Mouse (Mus musculus) neural tube, embryonic 10.5 days (tissue): ENCODE measurements around the gene Glipr2.

Experiments
- DNase-seq: peaks from one replicate; pipeline ENCODE4 v3.0.0-alpha.2; 2017; ENCODE audit warnings: low spot score; ENCODE audit errors: extremely low spot score

Glipr2 gene

DNA sequence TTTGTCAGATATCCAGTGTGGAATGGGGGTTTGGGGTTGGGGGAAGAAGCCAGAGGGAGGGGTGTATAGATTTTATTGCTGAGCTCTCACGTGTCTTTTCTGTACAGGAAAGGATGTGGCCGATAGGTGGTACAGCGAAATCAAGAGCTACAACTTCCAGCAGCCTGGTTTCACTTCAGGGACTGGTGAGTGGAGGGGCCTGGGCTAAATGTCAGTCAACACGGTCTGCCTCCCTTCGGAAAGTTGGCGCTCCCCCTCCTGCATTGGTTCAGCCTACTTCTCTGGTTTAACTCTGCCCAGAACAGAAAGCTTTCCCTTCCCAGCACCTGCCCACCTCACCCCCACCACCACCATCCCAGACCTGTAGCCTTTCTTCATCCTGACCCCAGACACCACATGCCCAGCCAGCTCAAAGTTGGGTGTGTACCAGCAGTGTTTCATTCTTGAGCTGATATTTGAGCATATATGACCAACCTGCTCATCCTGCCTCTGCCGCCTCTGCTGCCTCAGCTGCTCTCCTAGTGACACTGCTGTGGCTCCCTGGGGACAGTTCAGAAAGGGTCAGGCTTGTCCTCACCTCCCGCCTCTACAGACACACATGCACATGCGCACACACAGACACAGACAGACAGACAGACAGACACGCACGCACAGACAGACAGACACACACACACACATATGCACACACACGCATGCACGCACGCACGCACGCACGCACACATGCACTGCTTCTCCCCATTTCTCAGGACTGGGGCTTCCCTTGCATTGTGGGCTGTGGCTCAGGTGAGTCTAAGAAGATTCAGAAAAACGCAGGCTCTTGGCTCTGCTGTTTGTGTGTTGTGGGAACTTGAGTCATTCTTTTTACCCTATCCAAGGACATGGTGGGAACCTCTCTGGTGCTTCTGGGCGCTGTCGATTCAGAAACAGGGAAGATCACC lies 13.5 kb downstream of the Glipr2 start:
- DNase-seq: no peak

DNA sequence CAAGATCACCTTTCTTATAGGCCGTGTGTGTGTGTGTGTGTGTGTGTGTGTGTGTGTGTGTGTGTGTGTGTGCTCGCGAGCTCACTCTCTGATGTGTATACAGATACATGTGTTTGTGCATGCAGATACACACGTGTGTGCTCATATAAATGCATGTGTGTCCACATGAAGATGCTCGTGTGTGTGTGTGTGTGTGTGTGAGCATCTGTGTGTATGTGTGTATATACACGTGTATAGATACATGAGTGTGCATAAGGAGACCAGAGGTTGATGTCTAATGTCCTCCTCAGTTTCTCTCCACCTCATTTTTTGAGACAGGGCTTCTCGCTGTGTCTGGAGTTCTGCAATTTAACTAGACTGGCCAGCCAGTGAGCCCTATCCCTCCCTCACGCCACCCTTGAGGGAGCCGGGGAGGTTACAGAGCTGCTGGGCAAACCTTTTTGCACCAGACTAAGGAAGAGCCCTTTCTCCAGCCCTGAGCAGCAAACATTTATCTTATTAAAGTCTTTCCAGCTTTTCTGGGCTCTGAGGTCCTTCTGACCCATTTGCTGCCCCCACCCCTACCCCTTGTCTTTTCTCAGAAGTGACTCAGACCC lies 14.4 kb downstream of the Glipr2 start:
- no peak for DNase-seq

DNA sequence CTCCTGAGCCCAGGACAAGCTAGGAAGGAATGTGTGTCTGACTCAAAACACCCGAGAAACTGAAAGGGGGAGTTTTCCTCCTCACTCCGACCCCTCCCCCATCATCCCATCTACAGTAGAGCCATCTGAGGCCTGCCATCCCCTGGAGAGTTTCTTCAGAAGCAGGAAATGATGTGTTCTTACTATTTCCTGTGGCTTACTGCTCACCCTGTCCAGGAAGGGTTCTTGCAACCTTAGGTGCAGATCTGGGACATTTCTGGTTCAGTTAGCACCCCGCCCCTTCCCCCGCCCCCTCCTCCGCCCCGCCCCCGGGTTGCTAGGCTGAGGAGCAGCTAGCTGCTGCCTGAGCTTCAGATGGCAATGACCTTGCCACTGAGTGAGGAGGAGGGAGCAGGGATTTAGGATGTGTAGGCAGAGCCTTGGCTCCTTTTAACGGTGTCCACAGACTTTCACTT lies 15.0 kb downstream of the Glipr2 start:
- peak; percentile 72 for DNase-seq

DNA sequence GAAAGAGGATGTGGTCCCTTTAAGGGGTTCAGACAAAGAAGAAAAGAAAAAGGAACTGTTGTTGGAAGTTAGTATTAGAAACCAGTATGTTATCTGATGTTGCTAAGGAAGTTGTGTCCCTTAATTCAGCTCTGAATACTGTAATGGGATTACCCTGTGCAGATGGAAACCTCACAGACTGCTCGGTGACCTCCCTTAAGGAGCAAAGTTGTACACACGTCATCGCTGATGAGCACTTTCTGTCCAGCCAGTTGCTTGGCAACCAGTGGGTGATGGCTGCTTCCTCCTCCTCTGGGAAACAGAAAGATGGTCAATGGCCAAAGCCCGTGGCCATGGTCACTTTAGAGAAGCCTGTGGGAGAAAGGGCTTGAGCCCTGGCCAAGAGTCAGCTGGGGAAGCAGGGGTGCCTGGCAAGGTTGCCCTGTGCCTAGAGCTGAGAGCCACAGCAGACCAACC lies 16.4 kb downstream of the Glipr2 start:
- DNase-seq: no peak

DNA sequence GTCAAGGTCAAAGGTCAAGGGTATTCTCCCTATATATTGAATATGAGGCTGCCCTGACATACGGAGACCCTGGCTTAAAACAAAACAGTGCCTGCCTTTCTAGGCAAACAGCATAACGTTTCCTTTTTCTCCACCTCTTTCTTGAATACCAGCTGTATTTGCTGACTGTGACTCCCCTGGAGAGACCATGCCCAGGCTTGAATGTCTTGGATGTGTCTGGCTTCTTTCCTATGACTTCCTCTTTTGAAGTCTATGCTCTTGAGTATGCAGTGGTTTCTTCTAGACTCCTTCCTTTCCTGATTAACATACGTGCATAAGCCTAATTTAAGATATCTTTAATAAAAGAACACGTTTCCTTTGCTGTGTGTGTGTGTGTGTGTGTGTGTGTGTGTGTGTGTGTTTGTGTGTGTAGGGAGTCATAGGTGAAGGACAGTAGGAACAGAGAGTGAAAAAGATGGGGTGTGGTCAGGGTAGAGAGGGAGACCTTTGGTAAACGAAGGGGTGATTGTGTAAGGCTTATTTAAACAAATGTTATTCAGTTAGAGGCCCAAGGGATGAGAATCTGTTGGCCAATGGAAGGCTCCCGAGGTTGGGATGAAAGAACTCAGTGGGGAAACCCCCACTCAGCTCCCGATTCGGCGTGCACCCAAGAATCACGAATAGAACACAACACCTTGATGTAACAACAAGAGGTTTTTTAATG lies 17.9 kb downstream of the Glipr2 start:
- no peak for DNase-seq

DNA sequence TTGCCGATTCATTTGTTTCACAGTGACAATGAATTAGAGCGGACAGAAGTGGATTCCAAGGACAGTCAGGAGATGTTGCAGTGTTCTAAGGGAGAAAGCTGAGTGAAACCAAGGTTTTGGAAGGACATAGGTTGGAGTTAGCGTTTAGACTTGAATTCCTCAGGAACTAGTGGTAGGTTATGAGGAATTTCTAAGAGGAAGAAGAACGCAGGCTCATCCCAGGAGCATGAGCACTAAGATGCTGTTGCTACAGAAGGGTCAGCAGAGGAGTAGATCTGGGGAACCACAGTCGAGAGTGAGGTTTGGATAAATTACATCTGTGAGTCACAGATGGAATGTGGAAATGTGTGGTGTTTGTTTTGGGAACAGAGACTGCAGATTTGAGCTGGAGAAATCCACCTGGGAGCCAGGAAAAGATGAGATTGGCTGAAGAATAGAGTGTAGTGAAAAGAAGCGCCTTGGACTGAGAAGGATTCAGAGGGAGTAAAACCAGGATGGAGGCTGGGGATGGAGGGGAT lies 19.1 kb downstream of the Glipr2 start:
- no peak for DNase-seq

DNA sequence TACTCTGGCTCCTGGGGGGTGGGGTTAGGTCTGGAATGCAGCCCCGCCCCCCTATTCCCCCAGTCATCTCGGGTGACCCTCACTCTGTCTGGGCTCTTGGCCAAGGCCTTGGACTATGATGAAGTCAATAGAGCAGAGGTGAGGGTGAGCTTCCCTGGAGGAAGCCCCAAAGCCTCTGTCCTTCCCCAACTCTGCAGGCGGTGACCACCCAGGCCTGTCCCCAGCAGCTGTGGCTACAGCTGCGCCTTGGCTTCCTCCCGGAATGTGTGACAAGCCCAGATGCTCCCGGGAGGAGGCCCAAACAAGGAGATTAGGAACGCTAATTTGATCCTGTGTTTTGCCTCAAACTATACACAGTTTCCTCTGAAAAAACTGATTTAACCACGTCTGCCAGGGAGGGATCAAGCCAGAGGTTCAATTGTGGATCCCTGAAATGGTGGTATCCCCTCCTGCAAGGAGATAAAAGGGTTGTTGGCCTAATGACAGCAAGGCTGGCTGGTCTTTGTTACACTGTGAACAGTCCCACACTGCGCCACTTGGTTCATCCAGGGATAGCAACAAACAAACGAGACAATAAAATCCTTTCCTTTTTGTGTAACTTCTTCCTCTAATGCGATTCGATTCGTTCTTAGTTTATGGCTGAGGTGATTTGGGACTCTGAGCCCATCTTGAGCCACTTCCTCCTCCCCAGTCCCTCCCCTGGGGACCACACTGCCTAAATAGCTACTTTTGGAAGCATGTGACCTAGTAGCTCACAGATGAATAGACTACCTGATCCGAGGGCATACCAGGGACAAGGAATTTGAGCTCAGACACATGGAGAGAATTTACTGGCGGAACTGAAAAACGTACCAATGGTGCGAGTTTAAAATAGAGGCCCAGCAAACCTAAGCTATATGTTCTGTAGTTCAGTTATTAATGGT lies 21.6 kb downstream of the Glipr2 start:
- no peak for DNase-seq

DNA sequence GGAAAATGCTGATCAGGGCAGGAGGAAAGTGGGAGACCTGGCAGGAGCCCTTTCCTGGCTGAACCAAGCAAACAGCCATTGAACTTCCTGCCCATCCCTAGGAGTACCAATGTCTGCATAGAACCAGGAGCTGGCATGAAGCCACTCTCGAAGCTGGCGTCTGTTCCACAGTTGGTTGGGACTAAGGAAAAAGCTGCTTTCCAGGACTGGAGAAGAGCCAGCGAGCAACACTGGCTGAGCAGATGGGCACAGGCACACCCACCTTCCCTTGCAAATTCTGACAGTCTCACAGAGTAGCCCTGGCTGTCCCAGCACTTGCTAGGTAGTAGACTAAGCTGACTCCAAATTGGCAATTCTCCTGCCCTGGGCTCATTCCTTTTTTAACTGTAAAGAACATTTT lies 22.5 kb downstream of the Glipr2 start:
- no peak for DNase-seq

DNA sequence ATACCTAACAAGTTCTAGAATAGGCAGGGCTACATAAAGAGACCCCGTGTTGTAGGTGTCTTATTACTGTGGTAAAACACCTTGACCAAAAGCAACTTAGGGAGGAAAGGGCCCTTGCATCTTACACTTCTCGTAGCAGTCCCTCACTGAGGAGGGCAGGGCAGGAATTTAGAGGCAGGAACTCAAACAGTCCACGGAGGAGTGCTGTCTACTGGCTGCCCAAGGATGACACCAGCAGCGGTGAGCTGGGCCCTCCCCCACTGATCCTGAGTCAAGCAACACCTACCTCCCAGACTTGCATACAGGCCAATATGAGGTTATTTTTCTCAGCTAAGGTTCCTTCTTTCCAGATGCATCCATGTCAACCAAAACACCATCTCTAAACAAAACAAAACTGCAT lies 23.0 kb downstream of the Glipr2 start:
- DNase-seq: no peak

DNA sequence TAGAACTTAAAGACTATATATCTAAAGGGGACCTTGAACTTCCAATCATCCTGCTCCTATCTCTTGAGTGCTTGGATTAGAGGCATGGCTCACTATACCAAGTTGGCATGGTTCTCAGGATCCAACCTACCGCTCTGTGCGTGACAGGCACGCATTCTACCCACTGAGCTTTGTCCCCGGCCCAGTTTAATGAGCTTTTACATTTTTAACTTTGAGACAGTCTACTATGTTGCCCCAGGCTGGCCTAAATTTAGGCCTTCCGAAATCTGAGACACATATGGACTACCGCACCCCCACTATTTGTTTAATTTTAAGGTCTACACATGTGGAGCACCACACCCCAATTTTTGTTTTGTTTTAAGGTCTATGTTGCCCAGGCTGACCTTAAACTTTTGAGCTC lies 23.6 kb downstream of the Glipr2 start:
- DNase-seq: no peak

DNA sequence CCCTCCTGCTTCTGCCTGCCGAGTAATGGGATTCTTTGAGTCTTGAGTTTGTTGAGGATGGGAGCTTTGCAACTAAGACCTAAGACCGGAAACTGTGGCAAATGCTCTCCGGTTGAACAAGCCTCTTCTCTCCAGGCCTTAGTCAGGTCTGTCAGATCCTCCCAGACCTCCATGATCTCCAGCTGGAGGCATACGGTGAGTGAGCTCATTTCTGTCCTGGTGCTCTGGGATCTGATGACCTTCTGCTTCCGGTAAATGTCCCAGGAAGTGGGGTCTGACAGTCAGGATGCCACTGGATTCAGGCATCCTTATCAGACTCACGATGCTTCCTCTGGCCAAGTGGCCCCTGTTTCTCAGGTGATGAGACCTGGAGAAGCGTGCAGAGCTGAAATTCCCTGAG lies 24.1 kb downstream of the Glipr2 start:
- no peak for DNase-seq

DNA sequence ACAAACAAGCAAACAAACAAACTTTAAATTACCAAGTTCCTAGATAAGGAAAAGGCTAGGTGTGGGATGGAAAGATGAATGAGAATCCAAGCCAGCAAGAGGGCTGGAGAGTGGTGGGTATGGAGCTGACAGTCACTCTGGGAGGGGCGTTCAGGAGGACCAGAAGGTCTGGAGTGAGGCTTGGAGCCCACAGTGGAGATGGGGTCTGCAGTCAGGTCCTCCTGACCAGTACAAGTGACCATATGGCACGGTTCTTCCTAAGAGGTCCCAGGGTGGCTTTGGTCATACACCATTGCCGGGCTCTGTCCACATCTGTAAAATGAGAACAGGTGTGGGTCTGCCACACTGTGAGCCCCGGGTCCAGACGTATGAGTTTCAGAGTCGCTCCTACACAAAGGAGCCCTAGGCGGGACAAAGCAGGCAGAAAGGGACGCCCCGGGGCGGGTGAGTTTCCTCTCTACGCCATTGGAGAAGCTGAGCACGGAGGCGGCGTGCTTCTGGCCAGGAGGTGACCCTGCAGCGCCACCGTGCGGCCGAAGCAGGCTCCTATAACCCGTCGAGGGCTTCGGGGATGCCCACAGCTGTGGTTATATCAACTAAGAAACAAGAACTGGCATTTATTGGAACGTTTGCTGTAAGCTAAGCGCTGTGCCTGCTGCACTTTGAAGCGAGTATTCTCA lies 25.0 kb downstream of the Glipr2 start:
- DNase-seq: peak; percentile 96

DNA sequence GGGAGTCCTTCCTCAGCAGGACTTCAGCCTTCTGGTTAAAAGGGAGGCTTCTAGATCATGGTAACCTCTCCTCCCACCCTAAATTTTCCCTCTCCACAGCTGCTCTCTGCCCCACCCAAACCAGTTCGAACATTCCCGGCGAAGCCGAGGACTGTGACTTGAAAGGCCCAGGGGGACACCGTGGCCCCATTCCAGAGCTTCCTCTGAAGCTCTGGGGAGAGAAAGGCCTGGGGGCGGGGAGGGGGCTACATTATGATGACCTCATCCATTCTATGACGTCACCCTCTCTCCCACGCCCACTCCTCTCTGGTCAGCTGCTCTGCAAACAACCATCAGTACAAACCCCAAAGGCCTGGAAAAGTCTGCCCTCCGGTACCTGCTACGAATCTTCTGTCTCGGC lies 26.0 kb downstream of the Glipr2 start, which contains the start of gene Ccin:
Ccin (plus strand) TSS at position 303 of the 400 bp plus-strand sequence.
- no peak for DNase-seq

DNA sequence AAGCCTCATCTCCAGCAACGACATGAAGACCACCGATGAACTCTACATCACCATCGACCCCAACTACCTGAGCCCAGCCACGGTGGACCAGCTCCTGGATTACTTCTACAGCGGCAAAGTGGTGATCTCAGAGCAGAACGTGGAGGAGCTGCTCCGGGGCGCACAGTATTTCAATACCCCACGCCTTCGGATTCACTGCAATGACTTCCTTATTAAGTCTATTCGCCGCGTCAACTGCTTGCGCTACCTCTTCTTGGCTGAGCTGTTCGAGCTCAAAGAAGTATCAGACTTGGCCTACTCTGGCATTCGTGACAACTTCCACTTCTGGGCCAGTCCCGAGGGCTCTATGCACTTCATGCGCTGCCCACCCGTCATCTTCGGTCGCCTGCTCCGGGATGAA lies 26.6 kb downstream of the Glipr2 start:
- no peak for DNase-seq

DNA sequence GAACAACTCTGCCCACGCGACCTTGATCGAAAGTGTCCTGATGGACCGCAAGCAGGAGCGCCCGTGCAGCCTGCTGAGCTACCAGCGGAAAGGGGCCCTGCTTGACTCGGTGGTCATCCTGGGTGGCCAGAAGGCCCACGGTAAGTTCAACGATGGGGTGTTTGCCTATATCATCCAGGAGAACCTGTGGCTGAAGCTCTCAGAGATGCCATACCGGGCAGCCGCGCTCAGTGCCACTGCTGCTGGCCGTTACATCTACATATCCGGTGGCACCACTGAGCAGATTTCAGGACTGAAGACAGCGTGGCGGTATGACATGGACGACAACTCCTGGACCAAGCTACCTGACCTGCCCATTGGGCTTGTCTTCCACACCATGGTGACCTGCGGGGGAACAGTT lies 27.1 kb downstream of the Glipr2 start:
- no peak for DNase-seq

DNA sequence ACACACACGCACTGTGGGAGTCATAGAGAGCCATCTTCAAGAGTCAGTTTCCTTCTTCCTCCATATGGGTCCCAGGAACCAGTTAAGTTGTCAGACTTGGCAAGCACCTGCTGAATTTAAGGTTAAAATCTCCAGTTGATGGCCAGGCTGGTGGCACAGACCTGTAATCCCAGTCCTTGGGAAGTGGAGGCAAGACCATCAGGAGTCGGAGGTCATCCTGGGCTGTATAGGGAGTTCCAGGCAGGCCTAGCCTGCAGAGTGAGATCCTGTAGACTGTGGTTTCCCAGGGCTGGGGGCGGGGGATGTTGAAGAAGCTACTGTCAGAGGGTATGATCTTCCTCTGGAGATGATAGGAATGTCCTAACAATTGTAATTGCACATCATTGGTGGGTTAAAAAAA lies 31.8 kb downstream of the Glipr2 start:
- peak; percentile 4 for DNase-seq

DNA sequence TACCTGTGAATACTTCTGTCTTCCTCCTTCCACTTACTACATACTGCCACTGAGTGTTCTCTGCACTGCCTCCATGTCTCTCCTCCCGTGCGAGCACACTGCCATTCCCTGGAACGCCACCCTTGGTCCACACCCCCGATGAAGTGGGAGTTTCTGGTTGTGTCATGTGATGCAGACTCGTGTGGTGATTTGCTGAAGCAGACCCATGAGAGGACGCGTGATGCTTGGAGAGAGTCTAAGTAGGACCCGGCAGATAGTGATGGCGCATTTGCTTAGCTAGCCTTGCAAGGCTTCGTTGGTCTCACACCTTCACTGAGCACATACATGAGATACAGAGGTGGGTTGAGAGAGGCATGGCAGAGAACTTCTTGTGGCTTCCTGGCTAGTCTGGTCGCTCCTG lies 35.9 kb downstream of the Glipr2 start:
- no peak for DNase-seq

DNA sequence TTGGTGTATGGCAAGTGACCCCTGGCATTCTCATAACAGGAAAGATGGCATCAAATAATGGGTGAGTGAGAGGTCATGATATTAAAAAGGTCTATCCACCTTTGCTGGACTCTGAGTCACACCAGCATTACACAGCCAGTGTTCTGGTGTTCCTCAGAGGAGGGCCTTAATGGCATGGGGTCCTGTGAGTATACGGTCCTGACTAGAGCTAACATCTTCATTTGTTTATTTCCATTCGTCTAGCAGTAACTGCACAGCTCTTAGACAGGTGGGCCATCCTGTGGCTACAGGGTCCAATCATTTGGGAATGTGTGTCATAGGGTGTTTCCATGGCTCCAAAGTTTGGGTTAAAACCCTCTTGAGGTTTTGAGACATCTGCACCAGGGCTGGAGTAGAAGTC lies 37.1 kb downstream of the Glipr2 start:
- DNase-seq: no peak

DNA sequence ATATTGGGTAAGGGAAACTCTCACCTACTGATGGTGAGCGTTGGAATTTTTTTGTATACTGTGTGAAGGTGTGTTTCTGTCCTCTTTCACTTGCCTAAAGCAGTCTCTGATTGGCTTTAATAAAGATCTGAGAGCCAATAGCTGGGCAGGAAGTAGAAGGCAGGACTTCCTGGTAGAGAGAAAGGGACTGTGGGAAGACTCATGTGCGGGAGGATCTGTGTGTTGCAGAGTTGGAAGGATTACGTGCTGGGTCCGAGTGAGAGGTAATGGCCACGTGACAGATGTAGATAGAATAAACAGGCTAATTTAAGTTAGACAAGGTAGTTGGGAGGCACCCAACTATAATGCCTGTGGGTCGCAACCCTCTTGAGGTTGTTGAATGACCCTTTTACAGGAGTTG lies 46.4 kb downstream of the Glipr2 start:
- DNase-seq: no peak

DNA sequence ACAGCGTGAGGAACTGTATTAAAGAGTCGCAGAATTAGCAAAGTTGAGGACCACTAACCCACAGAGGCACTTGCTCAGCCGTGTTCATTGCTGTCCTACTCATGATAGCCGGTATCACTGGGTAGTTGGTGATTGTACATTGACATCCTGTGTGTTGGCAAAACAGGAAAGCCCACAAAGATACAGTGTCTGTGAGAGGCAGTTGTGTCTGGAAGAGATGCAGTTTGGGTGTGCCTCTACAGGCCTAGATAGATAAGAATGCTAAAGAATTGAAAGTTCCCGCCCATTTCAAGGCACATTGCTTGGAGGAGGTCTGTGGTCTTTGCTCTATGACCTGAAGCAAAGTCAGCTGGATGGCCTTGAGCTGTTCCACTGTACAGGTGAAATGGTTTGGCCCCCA lies 46.9 kb downstream of the Glipr2 start, which contains the start of gene Clta:
Clta (plus strand) TSS at position 327 of the 400 bp plus-strand sequence.
- no peak for DNase-seq
